Mouse (Mus musculus): ENCODE data around the gene Stap1. TPM values are rescaled to one million over a fixed set of nuclear protein-coding genes. Genes with fewer than 3 reads are reported as not detected.

Gene Stap1
- polyA plus RNA-seq, 1 experiment from 2014 or later, result 1.2 TPM

DNA sequence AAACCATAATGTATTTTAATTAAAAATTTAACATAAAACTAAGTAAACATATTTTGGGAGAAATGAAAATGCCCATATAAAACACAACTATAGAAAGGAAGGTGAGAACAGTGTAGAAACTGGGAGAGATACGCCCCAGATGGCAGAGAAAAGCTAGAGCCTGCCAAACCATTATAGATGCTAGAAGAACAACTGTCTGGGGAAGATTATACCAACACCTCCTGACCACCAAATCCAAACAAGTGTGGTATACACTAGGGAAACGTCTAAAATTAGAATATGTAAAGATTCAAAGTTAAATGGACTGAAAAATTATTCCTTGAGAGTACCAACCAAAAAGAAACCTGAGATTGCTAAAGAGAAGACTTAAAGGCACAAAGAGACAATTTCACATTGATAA, 35.1 kb downstream of the Stap1 start:
- Histone ChIP-seq H3K9ac (ENCODE audit: low read depth, low read length) (no peak overlapping the region), H3K4me2 (ENCODE audit: low read depth, low read length) (no peak overlapping the region), H3K4me3 (ENCODE audit: low read depth, low read length) (no peak overlapping the region), H3K27me3 (replicated peaks; ENCODE audit: control insufficient read depth, insufficient read depth, low read length) (no peaks in the 10 kb centered on the region), H3K27ac (replicated peaks; ENCODE audit: low read depth, low read length) (no peak overlapping the region), H3K9me3 (ENCODE audit: control insufficient read depth, low read length) (no peaks in the 10 kb centered on the region), H3K36me3 (ENCODE audit: control insufficient read depth, insufficient read depth, low read length) (peaks cover 16% of the 10 kb centered on the region), H3K4me1 (ENCODE audit: control insufficient read depth, insufficient read depth, low read length) (no peaks in the 10 kb centered on the region)
- 78% methylated on average over 2 of the region's 2 CpGs for WGBS
- ATAC-seq (ENCODE audit: low read depth) (no peak), DNase-seq (ENCODE audit: low spot score) (no peak)

DNA sequence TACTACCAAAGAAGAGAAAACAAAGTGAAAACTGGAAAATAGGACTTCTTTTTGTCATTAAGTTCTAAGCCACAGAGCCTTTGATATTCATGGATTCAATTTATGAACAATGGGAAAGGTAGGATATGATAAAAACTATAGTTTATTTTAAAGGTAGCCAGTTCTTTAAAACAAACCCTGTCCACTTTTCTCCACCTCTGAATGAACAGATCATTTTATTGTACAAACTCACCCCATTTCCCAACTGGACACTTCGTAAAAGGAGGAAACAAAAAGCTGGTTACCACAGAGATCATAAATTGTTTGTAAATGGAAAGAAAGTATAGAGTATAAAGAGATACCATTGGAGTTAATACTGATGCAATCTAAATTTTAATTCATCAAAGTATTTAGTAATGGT, 39.5 kb downstream of the Stap1 start:
- DNase-seq (ENCODE audit: low spot score) (no peak), ATAC-seq (ENCODE audit: low read depth) (no peak)
- no peak overlapping the region for H3K27ac ChIP-seq (replicated peaks; ENCODE audit: low read depth, low read length)
- no peaks in the 10 kb centered on the region for H3K27me3 ChIP-seq (replicated peaks; ENCODE audit: control insufficient read depth, insufficient read depth, low read length)
- 87% methylated on average over 1 of the region's 1 CpGs for WGBS
- H3K36me3 ChIP-seq (ENCODE audit: control insufficient read depth, insufficient read depth, low read length), result peaks cover 35% of the 10 kb centered on the region
- H3K4me3 ChIP-seq (ENCODE audit: low read depth, low read length), result no peak overlapping the region
- no peaks in the 10 kb centered on the region for H3K4me1 ChIP-seq (ENCODE audit: control insufficient read depth, insufficient read depth, low read length)
- H3K4me2 ChIP-seq (ENCODE audit: low read depth, low read length), result no peak overlapping the region
- no peak overlapping the region for H3K9ac ChIP-seq (ENCODE audit: low read depth, low read length)
- H3K9me3 ChIP-seq (ENCODE audit: control insufficient read depth, low read length), result no peaks in the 10 kb centered on the region

DNA sequence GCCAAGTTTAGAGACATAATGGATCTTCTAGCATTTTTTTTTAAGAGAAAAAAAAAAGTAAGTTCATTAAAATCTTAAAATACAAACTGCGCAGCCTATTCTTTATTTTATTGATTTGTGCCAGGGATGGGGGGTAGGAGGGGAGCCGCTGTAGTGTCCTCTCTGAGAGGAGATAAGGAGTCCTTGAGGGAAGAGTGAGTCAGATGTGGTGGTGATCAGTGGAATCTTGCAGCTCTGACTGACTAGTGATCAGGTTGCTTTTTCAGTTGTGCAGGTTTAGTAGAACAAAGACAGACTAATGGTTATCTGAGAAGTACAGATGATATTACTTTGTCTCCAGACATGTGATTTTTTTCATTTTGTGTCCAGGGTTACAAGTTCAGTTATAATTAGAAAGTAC, 41.5 kb downstream of the Stap1 start:
- H3K9ac ChIP-seq (ENCODE audit: low read depth, low read length), result no peak overlapping the region
- H3K4me1 ChIP-seq (ENCODE audit: control insufficient read depth, insufficient read depth, low read length), result no peaks in the 10 kb centered on the region
- DNase-seq (ENCODE audit: low spot score) (no peak), ATAC-seq (ENCODE audit: low read depth) (no peak)
- H3K36me3 ChIP-seq (ENCODE audit: control insufficient read depth, insufficient read depth, low read length), result peaks cover 34% of the 10 kb centered on the region
- no peak overlapping the region for H3K4me2 ChIP-seq (ENCODE audit: low read depth, low read length)
- no peak overlapping the region for H3K27ac ChIP-seq (replicated peaks; ENCODE audit: low read depth, low read length)
- H3K9me3 ChIP-seq (ENCODE audit: control insufficient read depth, low read length), result no peaks in the 10 kb centered on the region
- no peak overlapping the region for H3K4me3 ChIP-seq (ENCODE audit: low read depth, low read length)
- WGBS, result 96% methylated on average over 2 of the region's 2 CpGs
- no peaks in the 10 kb centered on the region for H3K27me3 ChIP-seq (replicated peaks; ENCODE audit: control insufficient read depth, insufficient read depth, low read length)

DNA sequence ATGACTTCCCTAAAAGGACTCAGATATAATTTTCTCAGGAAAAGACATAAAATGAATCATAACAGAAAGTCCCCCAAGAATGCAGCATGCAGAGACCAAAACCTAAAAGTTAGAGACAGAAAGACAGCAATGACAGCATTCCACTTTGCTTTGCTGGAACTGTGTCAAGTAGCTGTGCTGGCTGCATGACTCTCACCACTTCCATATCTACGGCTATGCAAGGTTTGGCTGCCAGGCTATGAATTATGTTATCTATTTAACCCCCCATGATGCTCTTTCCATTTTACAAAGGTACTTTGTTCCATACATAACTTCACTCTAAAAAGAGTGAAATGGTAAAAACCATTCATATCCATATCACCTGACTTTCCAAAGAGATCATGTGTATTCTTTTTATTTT, 42.5 kb downstream of the Stap1 start:
- H3K4me2 ChIP-seq (ENCODE audit: low read depth, low read length), result no peak overlapping the region
- ATAC-seq (ENCODE audit: low read depth) (no peak), DNase-seq (ENCODE audit: low spot score) (no peak)
- H3K4me1 ChIP-seq (ENCODE audit: control insufficient read depth, insufficient read depth, low read length), result no peaks in the 10 kb centered on the region
- H3K36me3 ChIP-seq (ENCODE audit: control insufficient read depth, insufficient read depth, low read length), result peaks cover 41% of the 10 kb centered on the region
- 89% methylated on average over 1 of the region's 1 CpGs for WGBS
- H3K27me3 ChIP-seq (replicated peaks; ENCODE audit: control insufficient read depth, insufficient read depth, low read length), result no peaks in the 10 kb centered on the region
- H3K9ac ChIP-seq (ENCODE audit: low read depth, low read length), result no peak overlapping the region
- no peak overlapping the region for H3K27ac ChIP-seq (replicated peaks; ENCODE audit: low read depth, low read length)
- no peaks in the 10 kb centered on the region for H3K9me3 ChIP-seq (ENCODE audit: control insufficient read depth, low read length)
- H3K4me3 ChIP-seq (ENCODE audit: low read depth, low read length), result no peak overlapping the region

DNA sequence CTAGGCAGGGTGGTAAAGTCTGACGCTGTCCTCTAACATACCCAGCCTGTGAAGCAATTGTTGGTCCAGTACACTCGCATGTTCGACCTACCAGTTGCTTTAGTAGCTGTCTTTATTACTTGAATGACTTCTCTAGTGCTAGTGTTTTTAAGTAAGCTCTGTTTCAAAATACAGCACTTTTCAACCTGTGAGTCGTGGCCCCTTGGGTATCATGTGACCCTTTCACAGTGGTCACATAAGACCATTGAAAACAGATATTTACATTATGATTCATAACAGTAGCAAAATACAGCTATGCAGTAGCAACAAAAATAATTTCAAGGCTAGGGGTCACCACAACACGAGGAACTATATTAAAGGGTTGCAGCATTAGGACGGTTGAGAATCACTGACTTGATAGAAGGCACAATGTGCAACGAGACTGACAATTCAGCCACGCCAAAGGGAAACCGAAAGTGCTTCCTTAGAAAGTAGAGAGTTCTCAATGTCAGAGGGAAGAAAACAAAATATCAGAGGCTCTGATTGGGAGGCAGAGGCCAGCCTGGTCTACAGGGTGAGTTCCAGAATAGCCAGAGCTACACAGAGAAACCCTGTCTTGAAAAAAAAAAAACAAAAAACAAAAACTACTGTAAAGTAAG, 47.0 kb downstream of the Stap1 start:
- Histone ChIP-seq H3K9me3 (ENCODE audit: control insufficient read depth, low read length) (no peaks in the 10 kb centered on the region), H3K27ac (replicated peaks; ENCODE audit: low read depth, low read length) (no peak overlapping the region), H3K9ac (ENCODE audit: low read depth, low read length) (no peak overlapping the region), H3K4me3 (ENCODE audit: low read depth, low read length) (no peak overlapping the region), H3K4me2 (ENCODE audit: low read depth, low read length) (no peak overlapping the region), H3K36me3 (ENCODE audit: control insufficient read depth, insufficient read depth, low read length) (peaks cover 49% of the 10 kb centered on the region), H3K27me3 (replicated peaks; ENCODE audit: control insufficient read depth, insufficient read depth, low read length) (no peaks in the 10 kb centered on the region), H3K4me1 (ENCODE audit: control insufficient read depth, insufficient read depth, low read length) (no peaks in the 10 kb centered on the region)
- no peak for ATAC-seq (ENCODE audit: low read depth)
- DNase-seq (ENCODE audit: low spot score), result no peak
- 91% methylated on average over 9 of the region's 9 CpGs for WGBS

DNA sequence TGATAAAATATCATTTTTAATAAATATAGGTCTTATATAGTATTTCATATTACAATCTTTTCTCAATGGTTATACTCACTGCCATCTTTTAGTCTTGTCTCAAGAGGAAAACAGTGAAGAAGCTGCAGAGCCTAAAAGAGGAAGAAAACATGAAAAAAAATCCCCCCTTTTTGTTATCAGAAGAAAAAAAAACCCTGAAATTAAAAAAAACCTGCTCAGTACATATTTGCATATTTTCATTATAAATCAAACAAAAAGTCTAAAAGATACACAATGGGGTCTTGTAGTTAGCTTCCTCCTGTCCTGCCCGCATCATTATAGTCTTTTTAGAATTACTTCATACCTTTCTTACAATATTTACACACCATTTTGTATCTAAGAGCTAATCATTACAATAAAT, 57.2 kb downstream of the Stap1 start:
- WGBS, result 95% methylated on average over 1 of the region's 1 CpGs
- H3K4me1 ChIP-seq (ENCODE audit: control insufficient read depth, insufficient read depth, low read length), result no peaks in the 10 kb centered on the region
- no peak overlapping the region for H3K4me2 ChIP-seq (ENCODE audit: low read depth, low read length)
- H3K36me3 ChIP-seq (ENCODE audit: control insufficient read depth, insufficient read depth, low read length), result peaks cover 35% of the 10 kb centered on the region
- no peaks in the 10 kb centered on the region for H3K9me3 ChIP-seq (ENCODE audit: control insufficient read depth, low read length)
- H3K27me3 ChIP-seq (replicated peaks; ENCODE audit: control insufficient read depth, insufficient read depth, low read length), result no peaks in the 10 kb centered on the region
- no peak overlapping the region for H3K4me3 ChIP-seq (ENCODE audit: low read depth, low read length)
- no peak for DNase-seq (ENCODE audit: low spot score)
- H3K9ac ChIP-seq (ENCODE audit: low read depth, low read length), result no peak overlapping the region
- no peak overlapping the region for H3K27ac ChIP-seq (replicated peaks; ENCODE audit: low read depth, low read length)
- ATAC-seq (ENCODE audit: low read depth), result no peak

DNA sequence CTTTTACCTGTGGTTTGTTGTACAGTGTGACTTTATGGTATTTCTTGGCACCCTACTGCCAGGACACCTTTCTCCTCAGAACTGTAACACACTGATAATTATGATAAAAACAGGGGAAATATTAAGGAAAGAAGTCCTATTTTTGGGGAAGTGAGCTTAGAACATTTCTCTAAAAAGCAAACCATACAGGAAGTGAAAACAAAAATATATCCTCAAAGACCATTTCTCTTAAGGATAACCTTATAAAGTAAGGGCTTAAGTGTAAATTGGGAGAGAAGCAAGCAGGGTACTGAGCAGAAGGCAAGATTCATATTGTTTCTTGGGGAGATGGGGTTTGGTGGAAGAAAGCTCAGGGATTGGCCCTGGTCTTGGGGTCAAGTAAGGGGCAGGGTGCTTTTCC, 58.3 kb downstream of the Stap1 start:
- ATAC-seq (ENCODE audit: low read depth), result no peak

More for the DNA sequence above, 58.3 kb downstream of the Stap1 start:
- H3K4me2 ChIP-seq (ENCODE audit: low read depth, low read length), result no peak overlapping the region
- no peak overlapping the region for H3K27ac ChIP-seq (replicated peaks; ENCODE audit: low read depth, low read length)
- H3K9ac ChIP-seq (ENCODE audit: low read depth, low read length), result no peak overlapping the region
- no peak overlapping the region for H3K4me3 ChIP-seq (ENCODE audit: low read depth, low read length)
- DNase-seq (ENCODE audit: low spot score), result no peak
- H3K36me3 ChIP-seq (ENCODE audit: control insufficient read depth, insufficient read depth, low read length), result peaks cover 39% of the 10 kb centered on the region
- H3K4me1 ChIP-seq (ENCODE audit: control insufficient read depth, insufficient read depth, low read length), result no peaks in the 10 kb centered on the region
- no peaks in the 10 kb centered on the region for H3K27me3 ChIP-seq (replicated peaks; ENCODE audit: control insufficient read depth, insufficient read depth, low read length)
- no peaks in the 10 kb centered on the region for H3K9me3 ChIP-seq (ENCODE audit: control insufficient read depth, low read length)

Other genes with a start within 250 kb of the Stap1 start
- gene Cenpc1, start 6.2 kb upstream of the Stap1 start, polyA plus RNA-seq (2014; fragmentation: Nextera tagmentation; extraction: Ambion mirVana), result 25.1 and 27.8 TPM in 2 replicates
- gene Uba6, start 101.1 kb downstream of the Stap1 start, polyA plus RNA-seq (2014; fragmentation: Nextera tagmentation; extraction: Ambion mirVana), result 18.7 and 19.5 TPM in 2 replicates
- not detected in 2 replicates for gene Gnrhr, start 126.2 kb downstream of the Stap1 start, polyA plus RNA-seq (2014; fragmentation: Nextera tagmentation; extraction: Ambion mirVana)
- gene Tmprss11c, start 217.6 kb downstream of the Stap1 start, polyA plus RNA-seq (2014; fragmentation: Nextera tagmentation; extraction: Ambion mirVana), result not detected in 2 replicates

Measured in embryonic facial prominence, embryonic 14.5 days (tissue).